17 mouse cellular contexts compared by ENCODE assay signal in genomic region chr10:95233044-95233443, GRCm38 (mm10).
DNase-seq lines count a peak whose midpoint lies in the region; ATAC-seq and TF ChIP-seq lines count a peak whose summit lies in the region.
"Had no signal": no experiment of that assay in that cellular context is flagged by ENCODE, and none has a peak within 500 bp of the region (broad histone marks: within the 10 kb centered on the region; RNA-seq: fewer than 3 reads in every experiment).

No protein-coding gene starts in this region.

- no peak for TF ChIP-seq CTCF in lung, adult 2 months (IDR thresholded peaks at IDR 0.05; ENCODE audit: insufficient read depth, low read length)

- no peak for DNase-seq in forebrain, embryonic 11.5 days (ENCODE audit: low spot score)
- no peak for DNase-seq in heart, postnatal 14 days
- no peak for DNase-seq in lung, adult 2 months
- DNase-seq in lung, adult 18-20 months, result no peak
- no peak for DNase-seq in gastrocnemius, postnatal 10 days
- DNase-seq: cerebellum, adult 9-10 months; embryo, embryonic 11 days; retina, postnatal 1 day; thymus, adult 18-20 months had no signal

- no peaks in the 10 kb centered on the region for H3K36me3 ChIP-seq in forebrain, embryonic 15.5 days
- no peaks in the 10 kb centered on the region for H3K36me3 ChIP-seq in forebrain, embryonic 11.5 days (ENCODE audit: control insufficient read depth, insufficient read depth, low read length)
- H3K36me3 ChIP-seq in heart, embryonic 16.5 days (ENCODE audit: control insufficient read depth, insufficient read depth), result no peaks in the 10 kb centered on the region
- H3K36me3 ChIP-seq in embryonic facial prominence, embryonic 15.5 days, result no peaks in the 10 kb centered on the region
- H3K36me3 ChIP-seq: hindbrain, embryonic 10.5 days; limb, embryonic 13.5 days; neural tube, embryonic 15.5 days had no signal

- ATAC-seq in forebrain, embryonic 15.5 days (replicated peaks), result 0 out of 2 replicates have a peak, but pooled peaks have one; percentile 5
- no peak for ATAC-seq in forebrain, embryonic 11.5 days (replicated peaks; ENCODE audit: low FRiP score)
- no peak for ATAC-seq in heart, embryonic 16.5 days (replicated peaks; ENCODE audit: extremely low read depth, insufficient read depth, low FRiP score)
- no peak for ATAC-seq in embryonic facial prominence, embryonic 15.5 days (ENCODE audit: insufficient number of reproducible peaks, low FRiP score, low TSS enrichment, low read depth)
- ATAC-seq: inflammation-experienced regulatory T-cells, adult 6 months; Patski had no signal

- intact Hi-C loops in heart, postnatal 14 days (cut with DNase I), result loop anchor here (5.0 kb wide), 1 partner anchor 241 kb away; no protein-coding TSS in a partner anchor

- no peak for TF ChIP-seq POLR2A in lung, adult 2 months (IDR thresholded peaks at IDR 0.05; ENCODE audit: borderline replicate concordance, extremely low read depth, low read depth, low read length)

- no peak overlapping the region for H3K4me3 ChIP-seq in forebrain, embryonic 15.5 days
- no peak overlapping the region for H3K4me3 ChIP-seq in forebrain, embryonic 11.5 days (ENCODE audit: low read depth, low read length)
- H3K4me3 ChIP-seq in heart, embryonic 16.5 days (ENCODE audit: low read length), result no peak overlapping the region
- peak overlapping the region; percentile 31 for H3K4me3 ChIP-seq in lung, adult 2 months (replicated peaks; ENCODE audit: extremely low read depth, low read depth, low read length)
- no peak overlapping the region for H3K4me3 ChIP-seq in embryonic facial prominence, embryonic 15.5 days (replicated peaks)
- H3K4me3 ChIP-seq: hindbrain, embryonic 10.5 days; limb, embryonic 13.5 days; neural tube, embryonic 15.5 days had no signal

- H3K27me3 ChIP-seq in forebrain, embryonic 15.5 days, result no peaks in the 10 kb centered on the region
- H3K27me3 ChIP-seq in forebrain, embryonic 11.5 days (ENCODE audit: control insufficient read depth, insufficient read depth, low read length), result peaks cover 1% of the 10 kb centered on the region; the same call in 1 of the 2 replicates
- H3K27me3 ChIP-seq in heart, embryonic 16.5 days (ENCODE audit: control insufficient read depth, insufficient read depth, low read length), result no peaks in the 10 kb centered on the region
- H3K27me3 ChIP-seq in embryonic facial prominence, embryonic 15.5 days, result no peaks in the 10 kb centered on the region
- H3K27me3 ChIP-seq: limb, embryonic 13.5 days; neural tube, embryonic 15.5 days; Patski had no signal

- H3K9me3 ChIP-seq in forebrain, embryonic 15.5 days, result no peaks in the 10 kb centered on the region
- H3K9me3 ChIP-seq in forebrain, embryonic 11.5 days (ENCODE audit: control insufficient read depth, low read length), result no peaks in the 10 kb centered on the region
- no peaks in the 10 kb centered on the region for H3K9me3 ChIP-seq in heart, embryonic 16.5 days (replicated peaks; ENCODE audit: control insufficient read depth, low read length)
- H3K9me3 ChIP-seq in embryonic facial prominence, embryonic 15.5 days (replicated peaks), result no peaks in the 10 kb centered on the region
- H3K9me3 ChIP-seq: hindbrain, embryonic 10.5 days; limb, embryonic 13.5 days; neural tube, embryonic 15.5 days had no signal

- H3K9ac ChIP-seq in forebrain, embryonic 15.5 days (replicated peaks), result no peak overlapping the region
- H3K9ac ChIP-seq in forebrain, embryonic 11.5 days (ENCODE audit: low read length), result no peak overlapping the region
- H3K9ac ChIP-seq in heart, embryonic 16.5 days (ENCODE audit: low read length), result no peak overlapping the region
- no peak overlapping the region for H3K9ac ChIP-seq in embryonic facial prominence, embryonic 15.5 days
- H3K9ac ChIP-seq: limb, embryonic 13.5 days; neural tube, embryonic 15.5 days had no signal

- no peak overlapping the region for H3K4me2 ChIP-seq in forebrain, embryonic 15.5 days (replicated peaks)
- H3K4me2 ChIP-seq in forebrain, embryonic 11.5 days (ENCODE audit: low read depth, low read length, severe bottlenecking), result no peak overlapping the region
- peak overlapping the region; percentile 25 for H3K4me2 ChIP-seq in heart, embryonic 16.5 days (ENCODE audit: low read depth, low read length)
- H3K4me2 ChIP-seq in embryonic facial prominence, embryonic 15.5 days (replicated peaks), result no peak overlapping the region
- H3K4me2 ChIP-seq: limb, embryonic 13.5 days; neural tube, embryonic 15.5 days had no signal

- peaks cover 36% of the 10 kb centered on the region for H3K4me1 ChIP-seq in forebrain, embryonic 15.5 days
- peaks cover 15% of the 10 kb centered on the region for H3K4me1 ChIP-seq in forebrain, embryonic 11.5 days (replicated peaks; ENCODE audit: control insufficient read depth, insufficient read depth, low read length)
- peaks cover 26% of the 10 kb centered on the region for H3K4me1 ChIP-seq in heart, embryonic 16.5 days (ENCODE audit: control insufficient read depth, insufficient read depth, low read length)
- H3K4me1 ChIP-seq in lung, adult 2 months (ENCODE audit: control insufficient read depth, insufficient read depth, low read length), result peaks cover 7% of the 10 kb centered on the region
- peaks cover 7% of the 10 kb centered on the region; the same call in 1 of the 2 replicates for H3K4me1 ChIP-seq in embryonic facial prominence, embryonic 15.5 days

- WGBS in forebrain, embryonic 15.5 days, result 77% methylated on average over 10 of the region's 10 CpGs
- 90% methylated on average over 10 of the region's 10 CpGs for WGBS in forebrain, embryonic 11.5 days
- WGBS in heart, embryonic 16.5 days, result 58% methylated on average over 10 of the region's 10 CpGs
- 61% methylated on average over 10 of the region's 10 CpGs for WGBS in lung, adult 2 months
- 70% methylated on average over 10 of the region's 10 CpGs for WGBS in embryonic facial prominence, embryonic 15.5 days

- peak overlapping the region; percentile 34; the same call in 1 of the 2 replicates for H3K27ac ChIP-seq in forebrain, embryonic 15.5 days (replicated peaks)
- no peak overlapping the region for H3K27ac ChIP-seq in forebrain, embryonic 11.5 days (ENCODE audit: low read depth, low read length)
- peak overlapping the region; percentile 53 for H3K27ac ChIP-seq in heart, embryonic 16.5 days (ENCODE audit: low read length)
- H3K27ac ChIP-seq in embryonic facial prominence, embryonic 15.5 days (replicated peaks), result 0 out of 2 replicates have a peak overlapping the region, but pooled peaks have one; percentile 11
- H3K27ac ChIP-seq: hindbrain, embryonic 10.5 days; limb, embryonic 13.5 days; neural tube, embryonic 15.5 days had no signal
